Mouse (Mus musculus): ENCODE measurements around the gene Gm20388.
A peak's percentile ranks its signal among the peaks of the same experiment; 100 is the strongest.

Gm20388 gene

DNA sequence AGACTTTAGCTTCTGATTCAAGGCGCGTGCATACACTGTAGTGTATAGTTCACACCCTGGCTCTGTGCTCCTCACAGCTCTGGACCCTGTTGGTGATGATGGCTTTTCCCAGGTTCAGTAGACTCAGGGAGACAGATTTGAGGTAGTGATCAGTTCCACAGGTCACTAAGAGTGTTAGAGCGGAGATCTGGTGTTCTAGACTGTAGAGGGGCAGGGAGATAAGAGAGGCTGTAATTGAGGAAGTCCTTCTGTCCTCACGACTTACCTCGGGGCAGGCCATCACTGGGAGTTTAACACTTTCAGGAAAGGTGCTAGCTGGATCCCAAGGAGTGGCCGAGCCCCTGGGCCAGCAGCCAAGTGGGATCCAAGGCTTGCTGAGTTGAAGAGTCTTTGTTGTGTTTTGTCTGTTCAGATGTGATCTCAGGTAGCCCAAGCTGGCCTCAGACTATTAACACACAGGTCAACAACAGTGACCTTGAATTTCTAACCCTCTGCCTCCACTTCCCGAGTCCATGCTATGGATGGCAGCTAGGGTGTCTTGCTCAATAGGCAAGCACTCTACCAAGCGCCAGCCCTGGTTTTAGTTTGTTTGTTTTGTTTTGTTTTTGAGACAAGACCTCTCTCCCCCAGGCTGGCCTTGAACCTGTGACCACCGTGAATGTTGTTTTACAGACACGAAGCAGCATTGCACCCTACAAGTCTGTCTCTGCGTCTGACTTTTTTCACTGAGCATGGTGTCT lies 564.0 kb downstream of the Gm20388 start:
- DNase-seq (ENCODE audit: low spot score): no peak

- no peak for DNase-seq (ENCODE audit: low spot score)
These were observed 565.0 kb downstream of the Gm20388 start for GRCm38 (mm10) chr8:120475462-120476201.

GRCm38 (mm10) chr8:120476711-120477575 lies 566.3 kb downstream of the Gm20388 start:
- no peak for DNase-seq (ENCODE audit: low spot score)

DNA sequence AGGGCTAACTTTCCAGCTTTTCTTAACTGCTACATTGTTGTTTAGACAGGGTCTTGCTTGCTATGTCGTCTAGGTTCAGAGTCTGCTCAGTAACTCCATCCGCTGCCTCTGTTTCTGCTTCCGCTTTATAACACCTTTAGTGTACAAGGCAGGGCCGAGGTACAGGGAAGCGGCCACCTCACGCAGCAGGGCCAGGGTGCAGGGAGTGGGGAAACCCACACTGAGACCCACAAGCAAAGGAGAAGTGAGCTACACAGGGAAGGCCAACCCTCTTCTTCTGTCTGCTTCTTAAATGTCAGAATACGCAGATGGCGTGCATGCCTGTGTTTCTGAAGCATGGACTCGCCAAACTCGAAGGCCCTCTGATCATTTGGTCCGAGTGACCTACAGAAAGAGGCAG lies 568.1 kb downstream of the Gm20388 start:
- no peak for DNase-seq (ENCODE audit: low spot score)

GRCm38 (mm10) chr8:120479691-120480090 lies 569.0 kb downstream of the Gm20388 start:
- no peak for DNase-seq (ENCODE audit: low spot score)

GRCm38 (mm10) chr8:120482015-120482689 lies 571.5 kb downstream of the Gm20388 start:
- DNase-seq (ENCODE audit: low spot score): no peak

DNA sequence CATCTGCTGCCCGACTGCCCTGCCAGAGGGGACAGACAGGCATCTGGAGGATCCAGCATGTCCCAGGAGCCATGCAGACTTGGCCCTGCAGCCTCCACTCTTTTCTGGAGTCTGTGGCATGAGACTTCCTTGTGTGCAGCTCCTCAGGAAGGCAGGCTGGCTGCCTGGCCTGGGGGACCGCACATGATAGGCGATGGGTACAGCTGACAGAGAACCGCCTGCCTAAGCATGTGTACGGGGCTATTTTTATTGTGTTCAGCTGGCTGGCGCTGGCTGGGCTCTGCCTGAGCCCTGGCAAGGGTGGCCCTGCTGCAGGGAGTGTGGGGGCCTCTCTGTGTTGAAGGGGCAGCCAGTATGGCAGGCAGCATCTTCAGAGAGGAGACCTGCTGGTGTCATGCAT lies 573.8 kb downstream of the Gm20388 start:
- DNase-seq (ENCODE audit: low spot score): no peak

DNA sequence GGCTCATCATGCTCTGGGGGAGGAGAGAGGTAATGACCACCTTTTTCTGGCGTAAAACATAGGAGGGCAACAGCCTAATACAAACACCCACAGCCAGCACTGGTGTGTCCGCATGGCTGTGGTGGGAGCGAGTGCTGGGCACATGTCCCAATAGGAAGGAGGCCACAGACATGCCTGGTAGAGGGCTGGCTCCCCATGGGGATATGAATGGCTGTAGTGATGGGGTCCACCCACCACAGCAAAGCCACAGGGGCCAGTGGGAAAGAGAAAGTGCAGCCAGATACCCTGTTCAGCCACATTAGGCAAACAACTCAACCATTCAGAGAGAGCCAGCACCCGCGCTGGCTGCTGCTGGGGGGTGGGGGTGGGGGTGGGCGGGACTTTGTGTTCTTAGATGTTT lies 574.5 kb downstream of the Gm20388 start:
- no peak for DNase-seq (ENCODE audit: low spot score)

DNA sequence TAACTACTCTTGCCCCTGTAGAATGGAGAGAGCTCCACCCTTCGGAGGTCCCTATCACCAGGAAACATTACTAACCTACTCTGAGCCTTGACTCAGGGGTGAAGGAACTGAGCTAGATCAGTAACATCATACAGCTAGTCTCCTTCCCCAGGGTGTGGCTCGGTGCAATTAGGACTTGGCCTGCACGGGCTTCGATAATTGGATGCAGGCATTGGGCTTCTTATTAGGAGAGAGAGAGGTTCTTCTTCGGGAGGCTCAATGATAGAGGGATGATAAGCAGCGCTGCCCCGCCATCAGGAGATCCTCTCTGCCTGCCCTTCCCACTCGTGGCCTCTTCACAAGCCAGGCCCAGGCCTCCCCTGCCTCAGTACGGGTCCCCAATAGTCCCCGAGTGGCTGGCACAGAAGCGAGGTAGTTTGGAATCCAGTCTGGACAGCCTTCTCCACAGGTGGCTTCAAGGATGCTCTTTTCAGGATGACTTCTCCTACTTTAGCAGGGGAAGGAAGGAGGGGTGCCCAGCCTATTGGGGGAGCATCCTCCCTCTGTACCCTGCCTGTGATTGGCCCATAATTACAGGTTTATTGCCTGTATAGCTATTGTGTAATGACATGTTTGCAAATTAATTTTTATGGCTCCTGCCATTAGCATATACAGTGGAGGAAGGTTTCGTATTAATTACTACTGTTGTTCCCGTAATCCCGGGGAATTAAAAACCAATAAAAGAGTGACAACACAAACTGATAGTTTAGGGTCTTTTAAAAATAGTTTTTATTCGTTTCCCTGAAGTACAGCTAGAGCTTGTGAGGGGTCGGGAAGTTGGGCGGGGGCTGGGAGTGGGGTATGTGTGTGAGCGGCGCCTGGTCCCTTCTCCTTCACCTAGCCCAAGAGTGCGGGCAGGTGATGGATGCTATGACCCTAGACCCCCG lies 575.2 kb downstream of the Gm20388 start:
- DNase-seq (ENCODE audit: low spot score): no peak

DNA sequence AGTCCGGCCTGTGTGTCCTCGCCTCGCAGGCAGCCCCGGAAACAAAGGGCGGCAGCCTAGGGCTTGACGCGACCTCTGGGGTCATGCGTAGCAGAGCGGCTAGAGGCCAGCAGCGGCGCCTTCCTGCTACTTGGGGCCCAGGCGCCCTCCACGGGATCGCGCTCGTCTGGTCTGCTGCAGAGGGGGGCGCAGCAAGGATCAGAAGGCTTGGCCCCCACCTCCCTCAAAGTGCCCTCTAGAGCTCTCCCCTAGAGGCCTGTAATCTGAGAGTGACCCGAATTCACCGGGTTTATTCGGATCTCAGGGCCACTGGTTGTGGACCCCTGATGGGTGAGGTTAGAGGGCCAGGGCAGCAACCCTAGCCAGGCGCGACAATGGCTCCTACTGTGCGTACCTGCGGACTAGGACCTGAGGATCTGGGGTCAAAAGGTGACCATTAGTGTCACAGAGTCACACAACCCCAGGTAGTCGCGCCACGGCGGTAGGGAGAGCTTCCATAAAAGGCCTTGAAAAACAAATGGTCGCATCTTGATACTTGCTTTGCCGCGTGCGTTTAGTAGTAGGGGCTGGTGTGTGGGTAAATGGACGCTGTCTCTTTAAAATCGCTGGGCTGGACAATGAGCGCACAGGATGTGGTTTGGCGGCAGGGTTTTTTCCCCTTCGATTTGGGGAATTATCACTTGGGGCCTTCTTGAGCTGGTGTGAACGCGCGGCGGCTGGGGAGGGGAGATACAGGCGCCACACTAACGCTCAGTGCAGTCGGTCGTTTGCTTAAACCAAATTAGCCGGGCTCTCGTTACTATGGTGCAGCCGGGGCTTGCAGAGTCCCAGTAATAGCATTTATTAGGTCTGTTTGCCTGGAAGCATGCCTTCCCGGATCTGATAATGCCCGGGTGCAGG lies 576.1 kb downstream of the Gm20388 start:
- DNase-seq (ENCODE audit: low spot score): no peak

DNA sequence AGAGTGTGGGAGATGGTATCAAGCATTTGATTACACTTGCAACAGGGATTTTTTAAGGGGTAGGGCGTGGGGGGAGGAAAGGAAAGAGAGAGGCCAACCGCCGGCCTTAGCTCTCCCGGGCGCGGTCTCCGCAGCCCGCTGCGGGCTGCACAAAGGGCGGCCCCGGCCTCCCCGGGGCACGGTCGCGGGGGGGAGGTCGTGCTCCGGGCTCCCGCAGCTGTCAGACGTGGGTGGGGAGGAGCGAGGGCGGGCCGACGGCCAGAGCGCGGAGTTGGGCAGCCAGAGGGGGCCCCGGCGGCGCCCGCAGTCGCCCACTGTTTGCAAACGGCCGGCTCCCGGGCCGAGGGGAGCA lies 576.7 kb downstream of the Gm20388 start:
- no peak for DNase-seq (ENCODE audit: low spot score)

GRCm38 (mm10) chr8:120487729-120488510 lies 577.3 kb downstream of the Gm20388 start:
- peak; percentile 57 for DNase-seq (ENCODE audit: low spot score)

DNA sequence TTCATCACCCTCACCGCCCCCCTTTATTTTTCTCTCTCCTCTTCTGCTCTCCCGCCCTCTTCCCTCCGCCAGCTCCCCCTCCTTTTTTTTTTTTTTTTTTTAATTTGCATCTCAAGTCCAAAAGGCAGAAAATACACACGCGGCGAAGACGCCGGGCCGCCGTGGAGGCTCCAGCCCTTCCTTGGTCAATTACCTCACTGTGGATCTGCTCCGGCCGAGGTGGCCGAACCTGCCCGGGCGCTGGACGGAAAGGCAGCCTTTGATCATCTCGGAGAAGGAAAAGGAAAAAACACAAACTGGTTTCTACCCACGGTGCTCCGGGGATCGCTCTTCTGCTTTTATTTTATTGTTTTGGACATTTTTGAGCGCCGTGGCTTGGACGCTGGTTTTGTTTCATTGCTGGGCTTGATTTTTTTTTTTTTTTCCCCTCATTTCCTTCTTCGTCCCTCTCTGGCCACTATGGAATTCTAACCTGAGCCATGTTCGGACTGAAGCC lies 578.0 kb downstream of the Gm20388 start:
- DNase-seq (ENCODE audit: low spot score): no peak

- DNase-seq (ENCODE audit: low spot score): peak; percentile 53
These were observed 578.6 kb downstream of the Gm20388 start for GRCm38 (mm10) chr8:120489142-120489754.

DNA sequence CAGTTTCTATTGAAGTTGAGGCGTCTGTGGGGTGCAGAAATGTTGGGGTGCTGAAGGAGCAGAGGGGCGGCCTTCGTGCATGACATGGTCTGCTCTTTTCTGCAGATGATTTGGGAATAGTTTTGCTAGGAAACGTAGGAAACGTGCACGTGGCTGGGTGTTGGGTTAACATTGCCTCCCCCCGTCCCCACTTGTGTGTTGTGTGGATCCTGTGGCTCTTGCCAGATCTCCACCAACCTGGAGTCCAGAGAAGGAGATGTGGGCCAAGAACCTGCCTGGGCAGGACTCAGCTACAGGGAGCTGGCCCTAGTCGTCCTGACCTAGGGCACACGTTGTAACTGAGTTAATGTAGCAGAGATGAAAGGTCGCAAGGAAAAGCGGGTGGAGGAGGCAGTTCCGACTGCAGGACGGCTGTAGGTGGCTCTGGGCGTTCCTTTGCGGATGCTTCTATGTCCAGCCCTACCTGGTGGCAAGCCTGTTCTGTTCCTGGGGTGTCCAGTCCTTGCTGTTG lies 579.2 kb downstream of the Gm20388 start:
- no peak for DNase-seq (ENCODE audit: low spot score)

- DNase-seq (ENCODE audit: low spot score): no peak
These were observed 579.9 kb downstream of the Gm20388 start for GRCm38 (mm10) chr8:120490354-120491141.

DNA sequence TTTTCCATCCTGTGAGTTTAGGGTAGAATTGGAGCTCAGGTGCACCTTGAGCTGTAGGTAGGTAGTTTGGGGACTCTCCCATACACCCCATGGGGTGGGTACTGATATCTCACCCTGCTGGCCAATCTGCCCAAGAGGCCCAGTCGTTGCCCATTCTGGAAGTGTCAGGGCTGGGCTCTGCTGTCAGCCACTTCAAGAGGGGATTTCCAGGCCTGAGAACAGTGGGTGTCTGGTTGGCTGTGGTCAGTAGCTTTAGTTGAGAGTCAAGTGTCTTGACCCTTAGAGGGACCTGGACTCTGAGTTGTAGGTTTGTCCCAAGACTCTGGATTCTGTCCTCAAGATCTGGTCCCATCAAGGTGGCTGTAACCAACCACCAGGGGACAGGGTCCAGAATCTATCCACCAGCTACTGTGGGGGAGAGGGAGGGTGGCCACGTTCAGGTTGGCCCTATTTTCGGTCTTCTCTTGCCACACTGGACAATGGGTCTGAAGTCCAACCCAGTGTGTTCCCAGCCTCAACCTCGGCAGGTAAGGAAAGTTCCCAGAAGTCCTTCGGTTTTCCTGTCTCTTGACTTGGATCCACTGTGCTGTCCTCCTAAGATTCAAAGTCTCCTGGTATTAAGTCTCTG lies 580.6 kb downstream of the Gm20388 start:
- no peak for DNase-seq (ENCODE audit: low spot score)

All from urinary bladder, postnatal 25 days (tissue).